Mouse (Mus musculus): ENCODE results near the gene Nans. TPM values are rescaled to one million over a fixed set of nuclear protein-coding genes. Genes with fewer than 3 reads are reported as not detected.

Nans gene
- polyA plus RNA-seq, 1 experiment from 2014 or later: 96.1 TPM

DNA sequence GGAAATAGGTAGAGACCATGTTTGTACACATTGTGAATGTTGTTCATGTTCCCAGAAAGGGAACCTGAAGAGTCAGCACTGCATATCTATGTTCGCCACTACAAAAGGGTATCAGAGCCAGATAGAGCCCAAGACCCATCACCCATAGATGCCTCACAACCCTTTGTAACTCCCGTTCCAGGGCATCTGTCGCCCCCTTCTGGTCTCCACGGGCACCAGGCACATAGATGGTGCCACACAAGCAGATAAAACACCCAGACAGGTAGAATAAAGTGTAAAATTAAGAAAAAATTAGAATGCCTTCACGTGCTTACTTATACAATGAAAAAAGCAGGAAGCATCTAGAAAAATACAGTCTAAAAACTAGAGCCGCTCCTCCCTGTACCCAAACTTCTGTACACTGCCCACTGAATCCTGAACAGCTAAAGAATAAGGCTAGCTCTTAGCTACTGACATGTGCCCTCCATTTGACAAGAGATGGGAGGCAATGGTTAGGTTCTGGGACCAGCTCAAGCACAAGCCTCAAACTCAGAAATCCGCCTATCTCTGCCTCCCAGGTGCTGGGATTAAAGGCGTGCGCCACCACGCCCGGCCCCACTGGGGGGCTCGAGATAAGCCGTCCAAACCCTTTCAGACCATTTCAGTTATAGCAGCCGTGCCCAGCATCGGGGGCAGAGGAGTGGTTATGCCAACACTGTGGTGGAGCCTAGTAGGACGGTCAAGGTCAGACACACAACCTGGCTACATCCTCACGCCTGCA lies 37.9 kb downstream of the Nans start:
- peak overlapping the region; percentile 70 for H3K27ac ChIP-seq
- no peaks in the 10 kb centered on the region for H3K36me3 ChIP-seq
- peaks cover 4% of the 10 kb centered on the region; the same call in 1 of the 2 replicates for H3K27me3 ChIP-seq (ENCODE audit: low read depth, poor library complexity, severe bottlenecking)
- peaks cover 7% of the 10 kb centered on the region for H3K4me1 ChIP-seq
- DNase-seq (ENCODE audit: low spot score): no peak
- H3K9me3 ChIP-seq (replicated peaks): no peaks in the 10 kb centered on the region
- WGBS: 32% methylated on average over 17 of the region's 17 CpGs
- peak overlapping the region; percentile 40 for H3K4me3 ChIP-seq

DNA sequence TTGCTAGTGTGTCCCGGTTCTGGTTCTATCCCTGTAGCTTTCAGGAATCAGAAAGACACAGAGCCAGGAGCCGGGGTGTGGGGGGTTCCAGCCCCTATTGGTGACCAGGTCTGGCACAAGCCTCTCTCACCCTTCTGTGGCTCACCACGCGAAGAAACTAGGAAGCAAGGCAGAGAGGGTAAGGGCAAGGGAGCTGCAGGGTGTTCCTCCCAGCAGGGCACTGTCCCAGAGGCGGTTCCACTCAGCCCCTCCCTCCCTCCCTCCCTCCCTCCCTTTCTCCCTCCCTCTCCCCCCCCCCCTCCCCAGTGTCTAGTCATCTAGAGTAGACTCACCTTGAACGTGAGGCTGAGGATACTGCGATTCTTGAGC lies 38.5 kb downstream of the Nans start:
- no peaks in the 10 kb centered on the region for H3K9me3 ChIP-seq (replicated peaks)
- H3K4me3 ChIP-seq: peak overlapping the region; percentile 40
- peaks cover 10% of the 10 kb centered on the region for H3K27me3 ChIP-seq (ENCODE audit: low read depth, poor library complexity, severe bottlenecking)
- no peaks in the 10 kb centered on the region for H3K36me3 ChIP-seq
- peak overlapping the region; percentile 70 for H3K27ac ChIP-seq
- H3K4me1 ChIP-seq: peaks cover 7% of the 10 kb centered on the region
- WGBS: 7% methylated on average over 7 of the region's 7 CpGs
- DNase-seq (ENCODE audit: low spot score): no peak

DNA sequence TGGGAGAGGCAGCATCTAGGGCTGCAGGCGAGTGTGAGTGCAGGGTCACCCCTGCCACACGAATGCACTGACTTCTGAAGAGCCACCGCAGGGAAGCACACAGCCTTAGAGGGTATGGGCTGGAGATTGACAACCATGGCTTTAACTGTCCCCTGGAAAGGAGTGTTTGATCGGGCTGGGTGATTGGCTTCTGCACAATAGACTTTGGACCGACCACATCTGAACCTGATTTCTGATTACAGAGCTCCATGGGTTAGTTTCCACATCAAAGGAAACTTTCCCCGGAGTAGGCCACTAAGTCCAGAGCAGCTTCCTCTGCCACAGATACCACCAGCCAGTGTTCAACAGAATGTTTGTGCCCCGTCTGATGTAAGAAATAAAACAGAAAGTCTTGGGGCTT lies 40.7 kb downstream of the Nans start:
- H3K4me3 ChIP-seq: no peak overlapping the region
- H3K9me3 ChIP-seq (replicated peaks): no peaks in the 10 kb centered on the region
- no peak overlapping the region for H3K27ac ChIP-seq
- no peaks in the 10 kb centered on the region for H3K36me3 ChIP-seq
- peaks cover 32% of the 10 kb centered on the region for H3K27me3 ChIP-seq (ENCODE audit: low read depth, poor library complexity, severe bottlenecking)
- 45% methylated on average over 7 of the region's 7 CpGs for WGBS
- DNase-seq (ENCODE audit: low spot score): no peak
- peaks cover 16% of the 10 kb centered on the region for H3K4me1 ChIP-seq

DNA sequence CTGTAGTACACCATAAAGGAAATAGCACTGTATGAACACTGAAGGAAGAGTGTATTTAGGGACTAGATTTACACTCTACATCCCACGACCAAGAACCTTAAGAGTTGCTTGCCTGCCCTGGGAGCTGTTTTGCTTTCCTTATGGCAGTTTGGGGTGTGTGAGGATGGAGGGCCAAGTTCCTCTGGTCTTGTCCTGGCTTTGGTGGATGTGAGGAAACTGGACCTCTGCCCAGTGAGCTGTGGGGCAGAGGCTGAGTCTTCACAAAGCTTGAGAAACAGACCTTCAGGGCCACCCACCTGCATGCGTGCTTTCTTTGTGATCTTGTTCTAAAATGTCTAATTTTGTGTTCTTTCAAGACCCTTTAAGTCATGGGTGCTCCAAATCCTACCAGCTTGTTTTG lies 43.5 kb downstream of the Nans start:
- no peak for DNase-seq (ENCODE audit: low spot score)
- H3K27me3 ChIP-seq (ENCODE audit: low read depth, poor library complexity, severe bottlenecking): peaks cover 59% of the 10 kb centered on the region

DNA sequence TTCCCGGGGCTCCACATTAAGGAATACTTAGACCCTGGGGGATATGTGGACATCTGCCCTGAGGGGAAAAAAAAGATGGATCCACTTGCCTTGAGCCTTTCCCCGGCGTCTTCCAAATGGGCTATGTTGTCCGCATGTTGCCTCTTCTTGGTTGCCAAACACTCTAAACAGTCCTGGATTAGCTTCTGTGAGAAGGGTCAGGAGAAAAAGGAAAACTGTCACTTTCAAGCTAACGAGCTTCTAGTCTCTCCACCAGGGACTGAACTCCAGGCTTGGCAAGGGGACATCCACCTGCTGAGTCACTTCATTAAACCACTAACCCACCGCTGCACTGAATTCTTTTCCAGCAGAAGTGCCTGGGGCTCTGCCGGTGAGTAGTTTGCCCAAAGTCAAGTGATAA lies 43.9 kb downstream of the Nans start:
- Histone ChIP-seq H3K4me1 (peaks cover 23% of the 10 kb centered on the region), H3K27ac (no peak overlapping the region), H3K36me3 (no peaks in the 10 kb centered on the region), H3K9me3 (replicated peaks) (no peaks in the 10 kb centered on the region), H3K27me3 (ENCODE audit: low read depth, poor library complexity, severe bottlenecking) (peaks cover 64% of the 10 kb centered on the region), H3K4me3 (no peak overlapping the region)
- DNase-seq (ENCODE audit: low spot score): no peak
- 86% methylated on average over 7 of the region's 7 CpGs for WGBS

More for the DNA sequence above, 43.5 kb downstream of the Nans start:
- Histone ChIP-seq H3K36me3 (no peaks in the 10 kb centered on the region), H3K9me3 (replicated peaks) (no peaks in the 10 kb centered on the region), H3K4me1 (peaks cover 26% of the 10 kb centered on the region), H3K27ac (no peak overlapping the region), H3K4me3 (no peak overlapping the region)
- 90% methylated on average over 2 of the region's 2 CpGs for WGBS

DNA sequence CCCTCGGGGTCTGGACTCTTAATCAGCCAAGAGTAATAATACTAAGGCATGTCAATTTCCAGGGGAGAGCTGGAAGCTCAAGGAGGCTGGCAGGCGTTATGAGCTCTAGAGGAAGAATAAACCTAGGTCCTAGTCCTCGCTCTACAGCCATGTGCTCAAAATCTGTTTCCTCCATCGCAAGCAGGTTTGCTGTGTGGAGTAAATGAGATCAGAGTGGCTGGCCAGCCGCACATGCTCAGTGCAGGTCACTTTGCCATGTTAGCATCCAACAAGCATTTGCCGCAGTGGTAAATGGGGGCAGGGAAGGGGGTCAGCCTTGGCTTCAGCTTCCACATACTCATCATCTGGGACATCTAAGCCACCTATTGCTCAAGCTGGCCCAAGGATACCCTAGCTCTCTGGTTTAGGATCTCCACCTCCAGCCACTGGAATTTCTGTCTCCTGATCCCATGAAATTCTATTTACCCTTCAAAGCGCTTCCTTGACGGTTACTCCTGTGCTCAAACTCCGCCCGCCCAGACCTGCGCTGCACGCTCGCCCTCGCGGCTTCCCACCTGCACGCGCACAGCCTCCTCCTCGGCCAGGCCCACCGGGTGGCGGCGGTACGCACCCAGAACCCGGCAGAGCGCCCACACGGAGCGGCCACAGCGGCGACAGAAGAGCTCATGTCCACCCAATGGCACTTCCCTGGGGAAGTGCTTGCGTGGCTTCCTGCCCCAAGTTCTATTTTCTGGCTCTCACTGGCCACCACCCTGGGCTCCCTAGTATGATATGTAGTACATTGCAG lies 45.1 kb downstream of the Nans start:
- Histone ChIP-seq H3K36me3 (no peaks in the 10 kb centered on the region), H3K4me3 (peak overlapping the region; percentile 38), H3K27me3 (ENCODE audit: low read depth, poor library complexity, severe bottlenecking) (peaks cover 76% of the 10 kb centered on the region), H3K27ac (no peak overlapping the region), H3K9me3 (replicated peaks) (no peaks in the 10 kb centered on the region), H3K4me1 (peaks cover 26% of the 10 kb centered on the region)
- 11% methylated on average over 29 of the region's 29 CpGs for WGBS
- DNase-seq (ENCODE audit: low spot score): no peak

DNA sequence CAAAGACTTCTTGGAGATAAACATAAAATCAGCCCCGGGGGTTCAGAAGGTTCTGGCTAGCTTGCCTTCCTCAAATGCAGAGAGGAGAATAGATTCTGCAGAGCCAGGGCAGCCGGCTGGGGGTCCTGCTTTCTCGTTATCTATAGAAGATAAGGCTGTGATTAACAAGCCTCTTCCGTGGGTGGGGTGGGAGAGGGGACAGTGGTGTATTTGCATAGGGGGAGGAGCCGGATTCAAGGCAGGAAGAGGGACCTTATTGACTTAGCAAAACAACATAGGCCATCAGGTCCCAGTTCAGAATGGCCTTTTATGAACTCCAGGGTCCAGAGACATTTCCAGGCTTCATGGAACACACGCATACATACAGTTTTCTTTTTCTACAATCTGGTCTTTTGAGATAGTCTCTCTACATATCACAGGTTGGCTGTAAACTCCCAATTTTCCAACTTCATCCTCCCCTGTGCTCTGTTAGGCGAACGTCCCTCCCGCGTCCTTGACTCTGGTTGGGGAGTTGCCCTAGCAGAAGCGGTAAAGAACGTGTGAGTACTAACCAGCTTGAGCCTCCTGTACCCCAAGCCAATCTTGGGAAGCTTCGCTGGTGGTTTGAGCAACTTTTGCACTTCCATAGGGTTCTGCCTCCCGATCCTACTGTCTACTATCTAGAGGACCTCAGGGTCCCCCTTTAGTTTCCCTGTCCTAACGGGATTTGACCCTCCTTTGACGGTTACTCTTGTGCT lies 46.2 kb downstream of the Nans start:
- 7% methylated on average over 16 of the region's 16 CpGs for WGBS
- DNase-seq (ENCODE audit: low spot score): no peak
- Histone ChIP-seq H3K4me3 (peak overlapping the region; percentile 58), H3K27ac (0 out of 2 replicates have a peak overlapping the region, but pooled peaks have one; percentile 50), H3K27me3 (ENCODE audit: low read depth, poor library complexity, severe bottlenecking) (peaks cover 78% of the 10 kb centered on the region), H3K9me3 (replicated peaks) (no peaks in the 10 kb centered on the region), H3K36me3 (no peaks in the 10 kb centered on the region), H3K4me1 (peaks cover 28% of the 10 kb centered on the region)

DNA sequence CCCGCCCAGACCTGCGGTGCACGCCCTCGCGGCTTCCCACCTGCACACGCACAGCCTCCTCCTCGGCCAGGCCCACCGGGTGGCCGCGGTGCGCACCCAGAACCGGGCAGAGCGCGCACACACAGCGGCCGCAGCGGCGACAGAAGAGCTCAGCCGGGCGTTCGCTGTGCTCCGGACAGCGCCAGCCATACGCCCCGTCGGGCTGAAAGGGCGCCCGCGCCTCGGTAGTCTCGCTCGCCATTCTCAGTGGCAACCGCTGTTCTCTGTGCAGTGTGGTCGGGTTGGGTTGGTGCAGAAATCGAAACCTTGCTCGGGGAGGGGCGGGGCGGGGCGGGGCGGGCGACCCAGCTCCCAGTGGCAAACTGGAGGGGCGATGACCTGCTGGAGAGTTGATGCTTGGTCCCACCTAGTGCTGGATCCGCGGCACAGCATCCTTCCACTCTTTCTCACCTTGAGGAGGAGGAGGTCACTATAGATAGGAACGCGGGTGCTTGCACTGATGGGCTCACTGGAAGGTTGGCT lies 46.9 kb downstream of the Nans start, which contains the start of gene Trim14:
Gene Trim14 (minus strand): TSS at position 302 of the 522 bp plus-strand sequence.
- H3K27me3 ChIP-seq (ENCODE audit: low read depth, poor library complexity, severe bottlenecking): peaks cover 79% of the 10 kb centered on the region
- peak within 1 kb of the TSS; percentile 58 for H3K4me3 ChIP-seq
- H3K9me3 ChIP-seq (replicated peaks): no peaks in the 10 kb centered on the region
- under 1% methylated on average over 46 of the region's 46 CpGs for WGBS
- peak; percentile 62 for DNase-seq (ENCODE audit: low spot score)
- peaks cover 28% of the 10 kb centered on the region for H3K4me1 ChIP-seq
- 0 out of 2 replicates have a peak within 1 kb of the TSS, but pooled peaks have one; percentile 50 for H3K27ac ChIP-seq
- no peaks in the 10 kb centered on the region for H3K36me3 ChIP-seq

DNA sequence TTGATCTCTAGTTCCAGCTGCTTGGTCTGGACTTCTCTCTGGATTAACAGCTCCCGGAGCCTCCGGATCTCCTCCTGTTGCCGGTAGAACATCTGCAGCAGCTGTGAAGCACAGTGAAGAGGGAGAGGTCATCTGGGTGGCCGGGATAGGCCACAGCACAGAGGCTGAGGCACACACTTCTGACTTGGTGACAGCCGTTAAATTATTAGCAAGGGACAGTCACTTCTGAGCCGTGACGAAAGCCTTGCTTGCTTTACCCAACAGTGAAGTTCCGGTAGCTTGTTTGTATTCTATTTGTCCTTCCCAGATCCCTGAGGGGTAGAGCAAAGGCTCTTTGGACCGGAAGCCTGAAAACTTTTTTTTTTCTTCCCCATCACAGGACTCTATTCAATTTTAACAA lies 50.1 kb downstream of the Nans start:
- H3K4me3 ChIP-seq: no peak overlapping the region
- DNase-seq (ENCODE audit: low spot score): no peak
- H3K9me3 ChIP-seq (replicated peaks): no peaks in the 10 kb centered on the region
- 59% methylated on average over 9 of the region's 9 CpGs for WGBS
- H3K27ac ChIP-seq: no peak overlapping the region
- peaks cover 55% of the 10 kb centered on the region for H3K27me3 ChIP-seq (ENCODE audit: low read depth, poor library complexity, severe bottlenecking)
- peaks cover 25% of the 10 kb centered on the region for H3K4me1 ChIP-seq
- no peaks in the 10 kb centered on the region for H3K36me3 ChIP-seq

DNA sequence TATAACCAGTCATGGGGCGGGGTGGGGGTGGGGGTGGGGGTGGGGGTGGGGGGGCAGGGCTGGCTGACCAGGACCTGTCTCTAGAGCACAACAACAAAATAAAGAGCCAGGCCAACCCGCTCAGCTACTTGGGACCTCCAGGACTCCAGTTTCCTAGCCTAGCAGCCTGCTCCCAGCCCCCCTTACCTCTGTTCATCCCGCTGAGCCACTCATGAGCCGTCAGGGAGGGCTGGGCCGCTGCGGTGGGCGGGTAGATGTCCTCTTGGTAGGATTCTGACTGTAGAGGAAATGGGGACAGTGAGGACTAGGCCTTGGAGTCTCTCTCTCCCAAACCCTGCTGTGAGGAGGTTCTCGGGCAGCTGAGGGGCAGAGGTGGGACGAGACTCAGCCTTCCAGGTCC lies 52.7 kb downstream of the Nans start:
- no peak overlapping the region for H3K27ac ChIP-seq
- H3K36me3 ChIP-seq: no peaks in the 10 kb centered on the region
- no peak overlapping the region for H3K4me3 ChIP-seq
- DNase-seq (ENCODE audit: low spot score): no peak
- H3K9me3 ChIP-seq (replicated peaks): no peaks in the 10 kb centered on the region
- H3K4me1 ChIP-seq: peaks cover 7% of the 10 kb centered on the region; the same call in 1 of the 2 replicates
- 45% methylated on average over 9 of the region's 9 CpGs for WGBS
- H3K27me3 ChIP-seq (ENCODE audit: low read depth, poor library complexity, severe bottlenecking): peaks cover 30% of the 10 kb centered on the region

DNA sequence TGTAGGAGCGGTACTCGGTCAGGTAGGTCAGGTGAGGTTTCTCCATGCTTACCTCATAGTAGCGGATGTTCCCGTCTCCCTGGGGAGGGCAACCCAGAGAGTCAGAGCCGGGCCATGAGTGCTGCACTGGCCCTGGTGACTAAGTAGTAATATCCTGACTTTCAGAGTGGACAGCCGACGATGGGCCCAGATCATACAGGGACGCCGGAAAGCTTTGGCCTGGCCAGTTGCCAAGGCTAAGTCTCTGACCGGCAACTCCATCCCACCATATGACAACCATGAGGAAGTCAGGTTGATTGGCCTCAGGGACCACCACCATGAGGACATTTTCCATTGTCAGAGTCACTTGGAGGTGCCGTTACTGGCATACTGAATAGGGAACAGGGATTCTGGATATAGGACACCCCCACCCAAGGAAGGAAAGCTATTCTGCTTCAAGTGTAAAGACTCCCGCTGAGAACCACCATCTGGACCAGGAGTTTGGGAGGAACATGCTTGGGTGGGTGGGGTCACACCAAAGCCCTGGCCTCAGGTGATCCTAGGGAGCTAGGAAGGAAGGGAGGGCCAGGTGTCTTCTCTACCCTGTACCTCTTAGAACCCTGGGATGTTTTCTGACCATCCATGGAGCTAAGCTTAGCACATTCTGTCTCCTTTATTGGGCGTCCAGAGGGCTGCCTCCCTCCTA lies 54.5 kb downstream of the Nans start:
- Histone ChIP-seq H3K4me1 (peaks cover 9% of the 10 kb centered on the region; the same call in 1 of the 2 replicates), H3K4me3 (no peak overlapping the region), H3K9me3 (replicated peaks) (no peaks in the 10 kb centered on the region), H3K27me3 (ENCODE audit: low read depth, poor library complexity, severe bottlenecking) (peaks cover 12% of the 10 kb centered on the region), H3K27ac (no peak overlapping the region), H3K36me3 (no peaks in the 10 kb centered on the region)
- 94% methylated on average over 13 of the region's 13 CpGs for WGBS
- DNase-seq (ENCODE audit: low spot score): no peak

DNA sequence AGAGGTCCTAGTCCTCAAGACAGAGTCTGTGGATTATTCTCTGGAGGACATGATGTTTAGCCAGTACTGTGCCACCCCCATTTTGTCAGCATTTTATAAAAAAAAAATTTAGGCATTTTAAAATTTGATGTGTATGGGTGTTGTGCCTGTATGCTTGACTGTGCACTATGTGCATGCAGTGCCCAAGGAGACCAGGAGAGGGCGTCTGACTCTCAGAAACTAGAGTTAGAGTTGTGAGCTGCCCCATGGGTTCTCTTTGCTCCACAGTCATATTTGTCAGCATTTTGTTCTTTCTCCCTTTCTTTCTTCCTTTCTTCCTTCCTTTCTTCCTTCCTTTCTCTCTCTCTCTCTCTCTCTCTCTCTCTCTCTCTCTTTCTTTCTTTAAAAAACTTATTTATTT lies 55.3 kb downstream of the Nans start:
- peaks cover 4% of the 10 kb centered on the region; the same call in 1 of the 2 replicates for H3K4me1 ChIP-seq
- no peak overlapping the region for H3K4me3 ChIP-seq
- H3K27me3 ChIP-seq (ENCODE audit: low read depth, poor library complexity, severe bottlenecking): peaks cover 4% of the 10 kb centered on the region; the same call in 1 of the 2 replicates
- no peak for DNase-seq (ENCODE audit: low spot score)
- H3K36me3 ChIP-seq: no peaks in the 10 kb centered on the region
- WGBS: 40% methylated on average over 1 of the region's 1 CpGs
- no peaks in the 10 kb centered on the region for H3K9me3 ChIP-seq (replicated peaks)
- no peak overlapping the region for H3K27ac ChIP-seq
